Mouse (Mus musculus) natural killer cell, adult 2 months (primary cell): Measurements from ENCODE around the gene Ccdc120.

ENCODE experiments used
- DNase-seq, 2 experiments: peaks; one replicate each; pipeline ENCODE4 v3.0.0; 2022; ENCODE audit warnings: low spot score in 2 of 2

The Ccdc120 gene

GRCm38 (mm10) chrX:7696954-7697381 is 53.7 kb downstream of the Ccdc120 start, which contains the start of gene Gpkow:
Gpkow (plus strand) TSS chrX:7697131.
- peak; percentile 78 for DNase-seq

DNA sequence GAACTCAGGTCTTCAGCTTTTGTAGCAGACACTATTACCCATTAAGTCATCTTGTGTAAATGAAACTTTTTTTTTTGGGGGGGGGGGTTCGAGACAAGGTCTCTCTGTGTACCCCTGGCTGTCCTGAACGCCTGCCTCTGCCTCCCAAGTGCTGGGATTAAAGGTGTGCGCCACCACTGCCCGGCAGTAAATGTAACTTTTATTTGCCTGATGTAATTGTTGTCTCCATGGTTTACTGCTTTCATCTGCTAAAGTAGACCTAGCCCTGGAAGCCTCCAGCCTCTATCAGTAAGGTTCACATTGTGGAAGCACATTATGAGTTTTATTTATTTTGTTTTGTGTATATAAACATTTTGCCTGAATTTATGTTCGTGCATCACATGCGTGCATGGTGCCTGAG is 54.2 kb downstream of the Ccdc120 start:
- DNase-seq, result no peak

- peak; percentile 66 to 72 for DNase-seq
Observed at GRCm38 (mm10) chrX:7692862-7693261, 57.8 kb downstream of the Ccdc120 start.

DNA sequence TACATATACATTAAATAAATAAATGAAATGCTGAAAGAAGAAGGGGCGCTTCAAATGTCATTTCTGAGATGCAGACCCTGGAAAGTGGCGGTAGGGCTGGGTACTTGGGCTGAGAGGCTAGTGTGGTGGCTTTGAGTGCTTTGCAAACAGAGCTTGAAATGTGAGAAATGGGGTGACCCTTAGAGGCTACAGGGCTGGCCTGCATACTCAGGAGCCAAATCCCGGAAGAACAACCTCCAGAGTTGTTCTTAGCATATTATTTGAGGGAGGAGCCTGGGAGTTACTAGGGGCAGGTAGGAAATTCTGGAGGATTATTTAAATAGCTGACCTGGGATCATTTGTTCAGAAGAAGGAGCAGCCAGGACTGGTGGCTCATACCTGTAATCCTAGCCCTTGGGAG is 60.2 kb downstream of the Ccdc120 start:
- no peak for DNase-seq

DNA sequence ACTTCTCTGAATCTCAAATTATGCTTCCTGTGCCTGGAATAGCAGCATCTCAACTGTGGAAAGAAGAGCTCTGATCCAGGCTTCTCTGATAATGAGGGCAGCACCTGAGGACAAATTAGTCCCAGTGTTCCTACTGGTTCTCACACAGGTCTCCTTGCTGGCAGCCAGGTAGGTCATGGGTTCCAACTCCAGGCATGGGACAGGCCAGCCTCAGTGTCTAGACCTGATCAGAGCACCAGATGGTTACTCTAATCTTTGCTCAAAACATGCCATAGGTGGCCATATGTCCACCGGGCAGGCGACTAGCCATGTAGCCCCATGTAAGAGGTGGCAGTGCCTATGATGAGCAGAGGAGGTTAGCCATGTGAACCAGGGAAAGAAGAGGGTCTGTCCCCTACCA is 62.4 kb downstream of the Ccdc120 start:
- no peak for DNase-seq
